9 mouse cellular contexts compared by ENCODE assay signal in genomic region chr4:87788691-87789090, GRCm38 (mm10).
A peak's percentile ranks its signal among the peaks of the same experiment; 100 is the strongest.
DNase-seq lines count a peak whose midpoint lies in the region; ATAC-seq and TF ChIP-seq lines count a peak whose summit lies in the region.
"Had no signal": no experiment of that assay in that cellular context is flagged by ENCODE, and none has a peak within 500 bp of the region (broad histone marks: within the 10 kb centered on the region; RNA-seq: fewer than 3 reads in every experiment).

No protein-coding gene starts in this region.

- no peak overlapping the region for H3K4me2 ChIP-seq in heart, embryonic 11.5 days
- H3K4me2 ChIP-seq in lung, embryonic 14.5 days: no peak overlapping the region
- H3K4me2 ChIP-seq: hindbrain, embryonic 15.5 days had no signal

- TF ChIP-seq EP300 in heart, adult 2 months (IDR thresholded peaks at IDR 0.05; ENCODE audit: insufficient read depth, low read depth, low read length): no peak

- TF ChIP-seq CTCF in heart, adult 2 months (IDR thresholded peaks at IDR 0.05): peak; percentile 80
- peak; percentile 75 for TF ChIP-seq CTCF in lung, embryonic 14.5 days (IDR thresholded peaks at IDR 0.05; ENCODE audit: low read depth)
- TF ChIP-seq CTCF in thymus, adult 2 months (IDR thresholded peaks at IDR 0.05; ENCODE audit: borderline replicate concordance, control insufficient read depth, extremely low read depth, insufficient read depth, low read length, poor library complexity): no peak

- no peaks in the 10 kb centered on the region for H3K36me3 ChIP-seq in heart, adult 2 months (ENCODE audit: control insufficient read depth, insufficient read depth, low read length)
- peaks cover 12% of the 10 kb centered on the region; the same call in 1 of the 2 replicates for H3K36me3 ChIP-seq in heart, embryonic 11.5 days (ENCODE audit: control insufficient read depth, insufficient read depth, low read length)
- peaks cover 28% of the 10 kb centered on the region for H3K36me3 ChIP-seq in lung, embryonic 14.5 days (ENCODE audit: insufficient read depth)
- peaks cover 7% of the 10 kb centered on the region for H3K36me3 ChIP-seq in thymus, adult 2 months (ENCODE audit: control insufficient read depth, insufficient read depth, low read length)

- WGBS in heart, adult 2 months: 67% methylated on average over 8 of the region's 8 CpGs
- 71% methylated on average over 8 of the region's 8 CpGs for WGBS in heart, embryonic 11.5 days (ENCODE audit: insufficient replicate concordance)
- WGBS in lung, embryonic 14.5 days: 69% methylated on average over 8 of the region's 8 CpGs
- WGBS in thymus, adult 2 months: 73% methylated on average over 8 of the region's 8 CpGs

- peak; percentile 15 to 39 for DNase-seq in heart, adult 2 months
- DNase-seq in 3134 (ENCODE audit: extremely low read depth, insufficient read length, low spot score) (peak; percentile 12), NIH3T3 (ENCODE audit: low read depth) (peak; percentile 79)
- peak; percentile 41 for DNase-seq in cerebellum, adult 9-11 months
- peak; percentile 74 for DNase-seq in induced T-regulatory cell, adult 2 months (ENCODE audit: low read depth)
- peak; percentile 79 for DNase-seq in lung, embryonic 14.5 days
- DNase-seq in thymus, adult 2 months: peak; percentile 66

- no peak for ATAC-seq in heart, embryonic 11.5 days (replicated peaks; ENCODE audit: insufficient number of reproducible peaks, low FRiP score, low TSS enrichment)
- ATAC-seq in lung, embryonic 14.5 days (ENCODE audit: insufficient read depth): no peak; the same call in 1 of the 2 replicates

- no peak overlapping the region for H3K27ac ChIP-seq in heart, adult 2 months
- no peak overlapping the region for H3K27ac ChIP-seq in heart, embryonic 11.5 days (ENCODE audit: low read depth, low read length)
- H3K27ac ChIP-seq in lung, embryonic 14.5 days (ENCODE audit: low read depth): no peak overlapping the region
- H3K27ac ChIP-seq in thymus, adult 2 months (ENCODE audit: control insufficient read depth, insufficient read depth, low read length): no peak overlapping the region
- H3K27ac ChIP-seq: hindbrain, embryonic 15.5 days had no signal

- H3K9me3 ChIP-seq in heart, embryonic 11.5 days (replicated peaks; ENCODE audit: control insufficient read depth, low read length): no peaks in the 10 kb centered on the region
- no peaks in the 10 kb centered on the region for H3K9me3 ChIP-seq in lung, embryonic 14.5 days (ENCODE audit: low read depth, low read length)
- H3K9me3 ChIP-seq: hindbrain, embryonic 15.5 days had no signal

- intact Hi-C loops in heart, adult 2 months (cut with DNase I): loop anchor here (2.0 to 10.0 kb wide), 6 partner anchors 116 to 754 kb away; partner anchors contain the start of gene Mllt3

- no peak overlapping the region for H3K4me3 ChIP-seq in heart, adult 2 months
- no peak overlapping the region for H3K4me3 ChIP-seq in heart, embryonic 11.5 days (ENCODE audit: low read depth, low read length)
- H3K4me3 ChIP-seq in lung, embryonic 14.5 days (ENCODE audit: low read depth, low read length): no peak overlapping the region
- no peak overlapping the region for H3K4me3 ChIP-seq in thymus, adult 2 months (ENCODE audit: control insufficient read depth, insufficient read depth, low read length)
- H3K4me3 ChIP-seq: hindbrain, embryonic 15.5 days had no signal

- H3K27me3 ChIP-seq in heart, adult 2 months (ENCODE audit: control insufficient read depth, insufficient read depth, low read length): no peaks in the 10 kb centered on the region
- H3K27me3 ChIP-seq in heart, embryonic 11.5 days (ENCODE audit: control insufficient read depth, insufficient read depth, low read length): no peaks in the 10 kb centered on the region
- H3K27me3 ChIP-seq in lung, embryonic 14.5 days (ENCODE audit: insufficient read depth, low read length): no peaks in the 10 kb centered on the region
- no peaks in the 10 kb centered on the region for H3K27me3 ChIP-seq in thymus, adult 2 months (ENCODE audit: control insufficient read depth, insufficient read depth, low read length)
- H3K27me3 ChIP-seq: hindbrain, embryonic 15.5 days had no signal

- TF ChIP-seq POLR2A in heart, adult 2 months (IDR thresholded peaks at IDR 0.05; ENCODE audit: insufficient read depth, low read depth, low read length): no peak
- no peak for TF ChIP-seq POLR2A in thymus, adult 2 months (IDR thresholded peaks at IDR 0.05; ENCODE audit: control insufficient read depth, extremely low read depth, insufficient read depth, low read length, poor library complexity)

- H3K79me2 ChIP-seq in heart, adult 2 months (replicated peaks; ENCODE audit: control insufficient read depth, insufficient read depth, low read length): no peaks in the 10 kb centered on the region

- H3K9ac ChIP-seq in heart, adult 2 months (ENCODE audit: low read depth, low read length): no peak overlapping the region
- no peak overlapping the region for H3K9ac ChIP-seq in heart, embryonic 11.5 days (ENCODE audit: low read depth, low read length)
- H3K9ac ChIP-seq in lung, embryonic 14.5 days: no peak overlapping the region
- H3K9ac ChIP-seq: hindbrain, embryonic 15.5 days had no signal

- H3K4me1 ChIP-seq in heart, adult 2 months (ENCODE audit: control insufficient read depth, insufficient read depth, low read length): no peaks in the 10 kb centered on the region
- H3K4me1 ChIP-seq in heart, embryonic 11.5 days (ENCODE audit: control insufficient read depth, insufficient read depth, low read length): peaks cover 4% of the 10 kb centered on the region; the same call in 1 of the 2 replicates
- no peaks in the 10 kb centered on the region for H3K4me1 ChIP-seq in lung, embryonic 14.5 days (ENCODE audit: insufficient read depth)
- H3K4me1 ChIP-seq in thymus, adult 2 months (replicated peaks; ENCODE audit: control insufficient read depth, insufficient read depth, low read length): no peaks in the 10 kb centered on the region

Comparison
In these comparisons a context has a peak if more than half of its experiments do, and no peak if none do; other contexts are left out.
1. DNase-seq: peak in every context shown above with its lines; median percentile 79 in NIH3T3; 79 in lung, embryonic 14.5 days; 74 in induced T-regulatory cell, adult 2 months; 66 in thymus, adult 2 months; 41 in cerebellum, adult 9-11 months; 27 in heart, adult 2 months; 12 in 3134.